Mouse (Mus musculus) mouse embryonic stem cell (cell line): Measurements from ENCODE around the gene Chst11.

Experiments
- in situ Hi-C, 2 experiments: fragments of 300-500 bp; cut with MboI; formaldehyde crosslinking; loops; 1 replicate in 1 of 2; 3 replicates in 1 of 2; pipeline ENCODE4 v1.14.3; 2019 to 2020; ENCODE audit warnings: low sequenced_read_pairs in 2 of 2, low pct_unique_long_range_greater_than_20kb in 1 of 2, mixed read lengths in 1 of 2; ENCODE audit not compliant: unreplicated experiment in 1 of 2

Chst11 gene

DNA sequence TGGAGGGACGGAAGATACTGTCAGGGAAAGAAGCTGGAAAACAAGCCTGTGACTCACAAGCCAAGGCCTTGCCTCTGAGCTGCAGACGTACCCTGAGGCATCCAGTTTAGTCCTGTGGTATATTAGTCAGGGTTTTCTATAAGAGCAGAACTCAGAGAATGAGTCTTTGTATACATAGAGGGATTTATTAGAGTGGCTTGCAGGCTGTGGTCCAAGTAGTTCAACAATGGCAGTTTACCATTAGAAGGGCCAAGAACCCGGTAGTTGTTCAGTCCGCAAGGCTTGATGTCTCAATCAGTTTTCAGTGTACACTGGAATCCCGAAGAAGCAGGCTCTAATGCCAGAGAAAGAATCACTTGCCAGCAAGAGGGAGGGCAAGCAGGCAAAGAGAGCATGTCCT is 192.9 kb downstream of the Chst11 start:
- in situ Hi-C loops = loop anchor here in 1 of 2 experiments (25.0 kb wide), 1 partner anchor 366 kb away; no protein-coding TSS in a partner anchor

- in situ Hi-C loops = loop anchor here in 1 of 2 experiments (25.0 kb wide), 1 partner anchor 366 kb away; no protein-coding TSS in a partner anchor
Observed at GRCm38 (mm10) chr10:83178661-83179060, 193.4 kb downstream of the Chst11 start.

DNA sequence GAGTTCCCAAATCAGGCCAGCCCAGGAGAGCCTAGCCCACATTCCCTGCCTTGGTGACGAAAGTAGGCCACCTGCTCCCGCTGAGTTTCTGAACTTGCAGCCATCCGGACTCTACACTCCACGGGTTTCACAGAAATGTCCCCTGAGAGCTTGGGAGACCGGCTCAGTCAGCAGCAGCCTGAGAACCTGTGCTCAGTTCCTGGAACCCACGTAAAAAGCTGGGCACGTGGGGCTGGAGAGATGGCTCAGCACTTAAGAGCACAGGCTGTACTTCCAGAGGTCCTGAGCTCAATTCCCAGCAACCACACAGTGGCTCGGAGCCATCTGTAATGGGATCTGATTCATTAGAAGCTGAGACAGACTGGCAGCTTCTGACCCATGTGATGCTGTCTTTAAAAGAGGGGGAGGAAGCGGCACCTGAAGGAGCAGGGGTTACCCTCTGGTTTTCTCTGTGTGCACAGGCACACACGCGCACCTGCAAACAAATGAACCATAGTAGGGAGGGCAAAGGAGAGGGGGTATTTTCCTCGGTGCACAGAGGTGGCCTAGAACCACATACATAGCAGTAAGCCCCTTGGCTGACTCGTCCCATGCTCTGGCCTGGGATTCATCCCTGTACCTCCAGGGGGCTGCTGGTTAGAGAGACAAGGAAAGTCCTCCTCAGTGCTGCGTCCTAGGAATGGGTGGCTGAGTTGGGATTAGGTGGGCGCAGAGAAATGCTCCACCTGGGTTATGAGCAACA is 196.7 kb downstream of the Chst11 start:
- in situ Hi-C loops = loop anchor here in 1 of 2 experiments (25.0 kb wide), 1 partner anchor 370 kb away; no protein-coding TSS in a partner anchor

- in situ Hi-C loops = loop anchor here in 1 of 2 experiments (25.0 kb wide), 1 partner anchor 370 kb away; no protein-coding TSS in a partner anchor
Observed at GRCm38 (mm10) chr10:83182573-83182960, 197.3 kb downstream of the Chst11 start.

DNA sequence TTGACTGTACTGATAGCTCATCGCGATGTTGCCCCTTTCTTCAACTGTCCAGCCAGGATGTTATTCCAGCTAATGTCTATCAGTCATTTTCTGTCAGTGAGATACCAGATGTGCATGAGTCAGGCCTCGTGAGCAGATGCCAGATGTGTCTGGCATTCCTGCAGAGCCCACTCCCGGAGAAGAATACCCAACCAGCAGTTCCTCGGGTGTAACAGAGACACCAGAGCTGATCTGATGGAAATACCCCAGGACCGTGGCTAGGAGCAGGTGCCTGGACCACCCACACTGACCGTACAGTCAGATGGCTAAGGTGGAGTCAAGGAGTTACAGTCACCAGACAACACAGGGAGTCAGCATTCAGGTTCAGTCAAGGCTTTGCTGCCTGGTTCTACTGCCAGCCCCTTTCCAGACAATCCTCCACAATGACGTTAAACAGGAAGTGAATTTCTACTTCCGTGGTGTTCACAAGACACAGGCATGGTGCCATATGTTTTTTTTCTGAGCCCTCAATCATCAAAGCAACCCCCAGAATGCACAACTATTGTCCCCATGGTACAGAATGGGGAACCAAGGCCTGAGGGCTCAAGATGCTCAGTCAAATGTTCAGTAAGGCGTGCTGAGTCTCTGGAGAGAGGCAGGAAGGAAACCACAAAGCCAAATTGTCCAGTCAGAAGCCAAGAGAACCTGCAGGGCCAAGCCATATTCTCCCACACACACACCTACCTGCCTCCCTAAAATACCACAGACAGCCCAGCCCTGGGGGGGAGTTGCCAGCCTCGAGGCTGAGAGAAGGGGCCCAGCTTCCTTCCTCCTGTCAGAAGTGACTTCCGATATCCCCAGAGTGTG is 198.6 kb downstream of the Chst11 start:
- in situ Hi-C loops = loop anchor here in 1 of 2 experiments (25.0 kb wide), 1 partner anchor 372 kb away; no protein-coding TSS in a partner anchor

DNA sequence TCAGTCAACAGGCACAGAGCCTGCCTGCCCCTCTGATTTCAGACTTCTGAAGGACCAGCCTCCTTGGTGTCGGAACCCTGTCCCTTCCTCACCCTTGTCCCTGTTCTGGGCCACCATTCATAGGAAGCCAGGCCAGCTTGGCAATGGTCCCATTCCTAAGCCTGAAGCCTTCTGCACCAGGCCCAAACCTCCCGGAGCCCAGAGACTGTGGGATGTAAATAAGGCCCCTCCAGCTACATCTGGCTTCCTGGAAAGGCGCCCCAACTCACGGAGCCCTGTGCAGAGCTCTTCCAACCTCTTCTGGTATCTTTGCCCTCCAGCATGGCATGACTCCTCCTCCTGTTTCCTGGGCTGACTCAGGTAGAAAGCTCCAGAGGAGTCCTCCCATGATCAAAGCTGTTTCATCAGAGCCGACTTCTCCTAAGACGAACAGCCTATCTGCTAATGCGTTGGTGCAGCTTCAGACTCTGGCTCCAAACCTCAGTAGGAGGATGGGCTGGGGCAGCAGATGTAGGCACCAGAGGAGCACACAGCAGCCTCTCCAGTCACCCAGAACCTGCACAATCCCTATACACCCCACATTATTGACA is 199.3 kb downstream of the Chst11 start:
- in situ Hi-C loops = loop anchor here in 1 of 2 experiments (25.0 kb wide), 1 partner anchor 372 kb away; no protein-coding TSS in a partner anchor

- in situ Hi-C loops = loop anchor here in 1 of 2 experiments (25.0 kb wide), 1 partner anchor 373 kb away; no protein-coding TSS in a partner anchor
Observed at GRCm38 (mm10) chr10:83185121-83185520, 199.8 kb downstream of the Chst11 start.

DNA sequence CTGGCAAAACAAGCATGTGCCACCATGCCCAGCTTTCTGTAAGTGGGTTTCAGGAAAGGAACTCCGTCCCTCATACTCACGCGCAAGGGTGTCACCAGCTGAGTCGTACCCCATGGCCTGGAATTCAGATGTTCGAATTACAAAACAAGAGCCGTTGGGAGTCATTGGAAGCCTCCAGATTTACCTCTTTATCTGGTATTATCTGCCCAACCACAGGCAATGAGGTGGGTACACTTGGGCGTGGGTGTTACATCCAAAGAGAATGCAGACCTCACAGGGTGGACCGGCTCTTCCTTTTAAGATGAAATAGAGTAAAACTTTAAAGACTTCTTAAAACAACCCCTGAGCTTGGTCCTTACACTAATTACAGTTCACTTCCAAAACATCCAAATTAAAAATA is 200.9 kb downstream of the Chst11 start:
- in situ Hi-C loops = loop anchor here in 1 of 2 experiments (25.0 kb wide), 1 partner anchor 374 kb away; no protein-coding TSS in a partner anchor

DNA sequence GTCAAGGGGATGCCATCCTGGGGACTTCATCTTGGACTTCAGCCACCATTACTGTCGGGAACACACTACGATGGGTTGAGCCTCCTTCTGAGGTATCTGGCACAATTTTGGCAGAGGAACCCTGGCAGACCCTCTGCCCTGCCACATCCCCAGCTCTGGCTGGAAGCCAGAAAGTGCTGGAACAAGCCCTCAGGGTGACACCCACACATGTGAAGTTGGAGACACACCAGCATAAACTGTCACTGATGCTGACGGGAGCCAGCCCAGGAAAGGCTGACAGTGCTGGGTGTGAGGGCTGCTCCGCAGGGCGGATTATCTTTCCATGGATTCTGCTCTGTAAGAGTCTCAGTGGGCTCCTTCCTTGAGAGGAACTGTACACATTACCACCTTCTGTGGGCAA is 201.7 kb downstream of the Chst11 start:
- in situ Hi-C loops = loop anchor here in 1 of 2 experiments (25.0 kb wide), 1 partner anchor 375 kb away; no protein-coding TSS in a partner anchor

DNA sequence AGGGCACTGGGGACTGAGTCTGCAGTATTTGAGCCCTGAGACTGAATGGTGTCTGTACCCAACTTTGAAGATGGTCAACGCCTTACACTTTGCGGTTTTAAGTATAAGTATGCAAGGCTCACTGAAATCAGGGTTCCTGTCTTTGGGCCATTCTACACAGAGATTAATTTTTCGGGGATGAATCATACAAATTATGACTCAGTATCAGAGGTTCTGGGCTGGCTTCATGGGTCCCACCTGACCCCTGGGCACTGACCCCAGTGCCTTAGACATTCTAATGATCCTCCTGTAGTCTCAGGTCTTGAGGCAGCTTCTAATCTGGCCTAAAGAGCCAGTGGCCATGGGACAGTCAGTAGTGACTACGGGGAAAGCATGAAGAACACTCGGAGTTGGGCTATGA is 203.8 kb downstream of the Chst11 start:
- in situ Hi-C loops = loop anchor here in 1 of 2 experiments (25.0 kb wide), 1 partner anchor 377 kb away; no protein-coding TSS in a partner anchor

DNA sequence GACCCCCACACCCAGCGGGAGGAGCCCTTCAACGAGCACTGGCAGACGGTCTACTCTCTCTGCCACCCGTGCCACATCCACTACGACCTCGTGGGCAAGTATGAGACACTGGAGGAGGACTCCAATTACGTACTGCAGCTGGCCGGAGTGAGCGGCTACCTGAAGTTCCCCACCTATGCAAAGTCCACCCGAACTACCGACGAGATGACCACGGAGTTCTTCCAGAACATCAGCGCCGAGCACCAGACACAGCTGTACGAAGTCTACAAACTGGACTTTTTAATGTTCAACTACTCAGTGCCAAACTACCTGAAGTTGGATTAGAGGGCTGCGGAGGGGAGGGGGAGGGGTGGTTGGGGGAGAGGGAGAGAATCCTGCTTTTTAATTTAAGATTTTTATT is 206.2 kb downstream of the Chst11 start:
- in situ Hi-C loops = loop anchor here in 1 of 2 experiments (10.0 to 25.0 kb wide), 2 partner anchors 267 to 379 kb away; no protein-coding TSS in a partner anchor

GRCm38 (mm10) chr10:83191982-83192381 is 206.7 kb downstream of the Chst11 start:
- in situ Hi-C loops = loop anchor here in 1 of 2 experiments (10.0 to 25.0 kb wide), 2 partner anchors 267 to 380 kb away; no protein-coding TSS in a partner anchor

DNA sequence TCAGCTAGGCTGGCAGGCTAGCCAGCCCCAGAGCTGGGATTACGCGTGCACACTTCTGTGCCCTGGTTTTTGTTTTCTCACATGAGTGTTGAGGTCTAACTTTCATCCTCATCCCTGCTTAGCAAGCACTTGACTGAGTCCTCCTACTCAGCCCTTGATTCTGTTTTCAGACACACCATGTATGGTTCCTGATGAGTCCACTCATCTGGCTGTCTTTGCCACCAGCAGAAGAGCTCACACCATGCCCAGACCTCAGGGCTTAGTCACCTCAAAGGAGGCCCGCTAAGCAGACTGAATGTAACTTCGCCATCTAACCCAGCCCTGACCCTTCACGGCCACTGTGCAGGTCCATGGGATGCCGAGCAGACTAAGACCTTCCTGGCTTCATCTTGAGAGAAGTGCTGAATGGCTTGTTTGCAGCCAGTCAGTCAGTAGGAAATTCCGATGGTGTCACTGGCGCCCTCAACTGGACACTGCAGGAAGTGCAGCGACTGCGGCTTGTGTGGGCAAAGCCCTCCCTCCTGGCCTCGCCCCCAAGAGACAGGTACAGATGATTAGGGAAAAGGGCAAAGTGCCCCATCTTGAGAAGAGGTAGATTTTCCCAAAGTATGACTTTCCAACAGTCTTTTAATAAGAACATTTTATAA is 212.5 kb downstream of the Chst11 start:
- in situ Hi-C loops = loop anchor here in 1 of 2 experiments (10.0 to 25.0 kb wide), 2 partner anchors 273 to 386 kb away; no protein-coding TSS in a partner anchor

- in situ Hi-C loops = loop anchor here in 1 of 2 experiments (10.0 to 25.0 kb wide), 2 partner anchors 274 to 386 kb away; no protein-coding TSS in a partner anchor
Observed at GRCm38 (mm10) chr10:83198692-83199091, 213.4 kb downstream of the Chst11 start.

GRCm38 (mm10) chr10:83199290-83199689 is 214.0 kb downstream of the Chst11 start:
- in situ Hi-C loops = loop anchor here in 1 of 2 experiments (10.0 to 25.0 kb wide), 2 partner anchors 274 to 387 kb away; no protein-coding TSS in a partner anchor

GRCm38 (mm10) chr10:83201525-83201924 is 216.2 kb downstream of the Chst11 start:
- in situ Hi-C loops = loop anchor here in 1 of 2 experiments (25.0 kb wide), 1 partner anchor 289 kb away; no protein-coding TSS in a partner anchor
